Mouse (Mus musculus): ENCODE measurements at regions not wholly inside any gene's neighbourhood (a gene's known extent, or its start where the extent isn't known, plus 50 kb on each side); places are given as distances from the start of the nearest gene placed in this dataset.

DNA sequence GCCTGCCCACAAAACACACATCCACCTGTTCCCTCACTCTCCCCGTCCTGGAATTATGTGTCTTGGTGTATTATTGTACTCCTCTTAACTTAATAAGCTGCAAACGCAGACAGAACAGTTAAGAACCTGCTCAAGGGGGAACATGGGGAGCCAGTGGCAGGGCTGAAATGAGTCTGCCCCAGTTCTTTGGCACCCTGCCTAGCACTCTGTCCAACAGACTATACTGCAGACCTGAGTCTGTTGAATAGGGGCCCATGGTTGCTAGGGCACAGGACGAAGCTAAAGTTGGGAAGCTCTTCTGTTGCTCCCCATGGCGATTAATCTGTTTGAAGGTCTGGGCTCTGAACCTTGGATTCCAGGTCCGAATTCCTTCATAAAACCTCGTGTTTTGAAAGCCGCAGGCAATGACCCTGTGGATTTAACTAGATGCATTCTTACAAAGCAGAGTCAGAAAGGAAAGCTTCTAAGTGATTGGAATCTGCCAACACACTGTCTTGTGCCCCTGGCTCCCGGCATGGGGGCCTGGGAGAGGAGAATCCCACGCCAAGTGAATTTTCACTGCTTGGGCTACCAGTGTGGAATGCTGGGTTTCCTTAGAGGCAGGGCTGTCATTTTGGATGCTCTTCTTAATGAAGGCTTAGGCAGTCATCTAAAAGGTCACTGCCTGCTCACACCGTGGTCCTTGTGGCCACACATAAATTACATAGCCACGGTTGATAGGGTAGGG lies 479.3 kb downstream of the Nedd1 start:
- DNase-seq (ENCODE audit: low read depth, low spot score): no peak

DNA sequence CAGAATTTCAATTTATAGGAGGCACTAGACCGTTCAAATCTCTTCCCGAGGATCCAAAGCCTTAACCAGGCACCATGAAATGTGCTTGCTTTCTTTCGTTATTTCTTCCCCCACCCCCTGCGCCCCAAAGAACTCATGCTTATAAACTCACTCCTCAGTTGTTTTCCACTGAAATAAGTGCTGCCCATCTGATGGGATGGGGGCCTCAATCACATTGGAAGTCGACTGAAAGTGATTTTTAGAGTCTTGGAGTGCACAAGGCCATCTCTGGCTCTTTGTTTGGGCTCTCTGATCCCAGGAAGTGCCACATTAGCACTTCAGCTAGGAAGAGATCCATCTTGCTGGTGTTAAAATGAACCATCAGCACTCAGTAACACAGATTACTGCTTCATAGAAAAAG lies 484.3 kb downstream of the Nedd1 start:
- no peak for DNase-seq (ENCODE audit: low read depth, low spot score)

DNA sequence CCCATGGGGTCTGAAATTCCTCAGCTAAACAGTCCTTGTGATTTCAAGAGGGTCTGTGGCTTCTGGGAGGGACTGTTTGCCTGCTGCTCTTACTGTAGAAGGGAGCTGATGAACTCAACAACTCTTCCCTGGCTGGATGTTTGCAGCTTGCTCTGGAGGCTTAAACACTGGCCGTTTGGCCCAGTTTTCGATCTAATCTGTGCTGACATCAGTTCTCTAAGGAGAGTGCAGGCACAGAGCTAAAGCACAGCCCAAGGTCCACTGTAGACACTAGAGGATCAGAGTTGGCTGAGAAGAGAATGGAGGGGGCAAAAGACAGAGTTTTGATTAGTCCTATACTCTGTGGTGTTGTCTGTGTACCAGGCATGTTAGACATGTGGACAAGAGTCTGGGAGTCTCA lies 490.1 kb downstream of the Nedd1 start:
- no peak for DNase-seq (ENCODE audit: low read depth, low spot score)

DNA sequence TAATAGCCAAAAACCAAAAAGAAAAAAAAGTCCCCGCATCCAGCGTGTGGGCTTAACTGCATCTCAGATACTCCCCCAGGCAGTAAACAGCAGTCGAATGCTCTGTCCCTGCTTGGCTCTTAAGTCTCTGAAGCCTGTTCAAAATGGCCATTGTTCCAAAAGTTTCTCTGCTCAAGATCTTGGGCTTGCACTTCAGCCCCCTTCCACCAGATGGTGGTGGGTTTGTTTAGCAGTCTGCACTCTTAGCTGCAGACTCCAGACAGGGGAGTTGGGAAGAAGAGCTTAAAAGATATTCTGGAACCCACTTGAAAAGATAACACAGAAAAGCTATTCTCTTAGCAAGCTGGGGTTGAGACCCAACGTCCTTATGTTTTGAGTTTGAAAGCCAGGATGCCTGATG lies 496.4 kb downstream of the Nedd1 start:
- DNase-seq (ENCODE audit: low read depth, low spot score): no peak

- DNase-seq (ENCODE audit: low read depth, low spot score): no peak
Observed at GRCm38 (mm10) chr10:92225071-92225470, 497.1 kb downstream of the Nedd1 start.

GRCm38 (mm10) chr10:92219310-92219709 lies 502.9 kb downstream of the Nedd1 start:
- DNase-seq (ENCODE audit: low read depth, low spot score): no peak

DNA sequence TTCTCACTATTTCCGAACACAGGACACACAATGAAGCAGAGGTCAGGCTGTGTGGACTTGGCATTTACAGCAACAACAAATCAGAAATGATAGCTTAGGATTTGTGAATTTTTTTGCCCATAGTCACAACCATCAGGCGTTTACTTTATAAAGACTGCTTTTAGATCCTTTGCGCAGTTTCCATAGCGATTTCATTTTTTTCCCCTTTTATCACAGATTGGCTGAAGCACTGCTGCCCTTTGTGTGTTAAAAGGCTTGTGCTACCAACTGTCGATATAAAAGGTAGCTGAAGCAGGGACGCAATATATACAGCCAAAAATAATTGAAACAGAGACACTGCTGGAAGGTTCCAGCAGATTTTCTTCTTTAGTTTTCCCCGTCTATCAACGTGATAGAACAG lies 551.4 kb downstream of the Nedd1 start:
- no peak for DNase-seq (ENCODE audit: low read depth, low spot score)

DNA sequence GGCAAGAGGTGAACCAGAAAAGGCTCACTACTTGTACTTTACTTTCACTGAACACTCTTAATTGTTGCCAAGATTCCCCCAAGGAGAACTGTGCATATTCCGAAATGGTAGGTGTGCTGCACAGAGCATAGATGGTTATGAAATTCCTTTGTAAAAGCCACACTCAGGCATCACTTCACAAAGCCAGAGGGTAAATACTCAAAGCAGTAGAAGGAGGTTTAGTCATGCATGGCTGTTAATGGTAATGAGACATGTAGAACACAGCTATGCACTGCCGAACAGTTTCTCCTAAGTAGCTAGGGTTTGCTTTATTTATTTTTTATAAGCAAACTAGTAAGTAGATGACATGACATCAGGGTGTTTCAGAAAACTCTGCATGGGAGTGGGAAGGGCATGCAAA lies 556.2 kb downstream of the Nedd1 start:
- no peak for DNase-seq (ENCODE audit: low read depth, low spot score)

GRCm38 (mm10) chr10:92164991-92165390 lies 557.2 kb downstream of the Nedd1 start:
- no peak for DNase-seq (ENCODE audit: low read depth, low spot score)

- no peak for DNase-seq (ENCODE audit: low read depth, low spot score)
Observed at GRCm38 (mm10) chr10:92164648-92164960, 557.6 kb downstream of the Nedd1 start.

DNA sequence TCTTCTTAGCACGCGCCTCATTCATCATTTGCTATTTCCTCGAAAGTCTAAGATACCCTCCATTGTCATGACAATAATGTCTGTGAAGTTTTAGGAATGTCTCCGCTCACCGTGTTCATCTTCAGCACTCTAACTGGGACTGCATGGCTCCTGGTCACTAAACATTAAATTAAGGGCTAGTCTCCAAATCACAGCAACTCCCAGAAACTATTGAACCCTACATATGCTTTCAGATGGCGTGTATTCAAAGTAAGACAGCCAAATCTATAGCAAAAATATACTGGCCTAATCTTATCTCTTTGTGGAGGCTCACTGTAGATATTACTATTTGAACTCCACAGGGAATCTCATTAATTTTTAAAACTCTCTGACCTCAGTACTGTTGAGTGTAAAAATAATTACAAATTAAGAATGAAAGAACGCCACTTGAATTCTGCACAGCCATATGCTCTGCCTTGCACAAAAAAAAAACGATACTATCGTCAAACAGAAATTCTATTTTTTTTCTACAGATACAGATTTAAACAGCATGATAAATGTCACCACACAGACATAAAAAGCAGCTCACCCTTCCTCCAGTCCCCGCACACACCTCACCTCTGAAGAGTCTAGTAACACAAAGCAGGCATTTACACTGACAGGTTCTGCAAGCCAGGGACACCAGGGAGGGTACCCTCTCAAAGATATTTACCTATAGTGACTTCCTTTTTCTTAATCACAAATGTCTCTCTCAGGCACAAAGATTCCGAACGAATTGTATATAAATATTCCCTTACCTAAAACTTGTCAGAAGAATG lies 558.2 kb downstream of the Nedd1 start:
- DNase-seq (ENCODE audit: low read depth, low spot score): no peak

DNA sequence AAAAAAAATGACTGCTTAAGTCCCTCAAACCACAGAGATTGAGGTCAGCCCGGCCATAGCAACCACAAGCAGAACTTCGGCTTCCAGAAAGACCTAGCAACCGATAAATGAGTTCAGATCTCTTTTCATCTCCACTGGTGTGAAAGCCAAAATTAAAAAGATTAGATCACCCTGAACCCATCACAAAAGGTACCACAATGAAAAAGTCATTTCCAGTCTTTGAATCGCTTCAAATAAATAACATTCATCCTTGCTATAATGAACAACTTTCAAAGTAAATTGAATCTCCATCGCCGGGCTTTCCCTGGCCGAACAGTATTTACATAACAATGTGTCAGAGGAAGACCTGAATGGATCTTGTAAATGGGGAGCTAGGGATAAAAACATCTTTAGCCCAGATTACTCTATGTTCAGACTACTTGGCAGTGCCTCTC lies 559.1 kb downstream of the Nedd1 start:
- DNase-seq (ENCODE audit: low read depth, low spot score): no peak

DNA sequence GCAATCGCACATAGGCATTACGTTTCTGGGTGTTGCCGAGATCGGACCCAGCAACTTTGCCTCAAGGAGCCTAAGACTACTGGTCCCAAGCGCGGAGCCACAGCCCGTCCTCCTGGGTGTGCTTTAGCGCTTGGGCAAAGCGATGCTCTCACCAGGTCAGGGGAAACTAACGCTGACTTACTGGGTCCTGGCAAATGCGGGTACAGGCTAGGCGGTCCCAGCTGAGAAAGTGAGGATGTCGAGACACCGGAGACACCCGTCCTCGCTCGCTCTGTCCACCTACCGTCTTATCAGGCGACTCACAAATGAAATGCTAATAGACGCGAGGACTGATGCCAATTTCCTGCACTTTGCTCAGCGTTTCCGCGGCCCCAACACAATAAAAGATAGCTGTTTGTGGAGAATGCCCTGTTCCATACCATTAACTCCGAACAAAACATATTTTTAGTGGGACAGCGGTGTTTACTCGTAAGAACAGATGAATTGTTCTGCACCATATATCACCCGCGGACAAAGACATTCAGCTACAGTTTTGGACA lies 559.7 kb downstream of the Nedd1 start:
- no peak for DNase-seq (ENCODE audit: low read depth, low spot score)

DNA sequence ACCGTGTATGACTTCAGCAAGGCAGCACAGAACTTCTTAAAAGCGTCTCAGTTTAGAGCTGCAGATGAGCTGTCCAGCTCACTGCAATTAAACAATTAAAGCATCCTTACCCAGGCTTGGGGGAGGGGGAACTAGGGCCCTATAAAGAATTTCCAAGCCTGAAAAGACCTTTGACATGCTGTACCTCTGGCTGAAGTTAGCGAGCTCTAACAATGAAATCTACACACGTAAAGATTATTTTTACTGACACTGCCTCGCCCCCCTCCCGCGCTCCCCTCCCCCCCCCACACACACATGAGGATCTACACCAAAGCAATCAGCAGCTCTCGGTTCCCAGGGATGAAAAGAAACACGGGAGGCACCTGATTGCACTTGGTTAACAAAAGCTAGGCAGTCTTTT lies 560.7 kb downstream of the Nedd1 start:
- DNase-seq (ENCODE audit: low read depth, low spot score): no peak

- no peak for DNase-seq (ENCODE audit: low read depth, low spot score)
Observed at GRCm38 (mm10) chr10:92146263-92146662, 576.0 kb downstream of the Nedd1 start.

DNA sequence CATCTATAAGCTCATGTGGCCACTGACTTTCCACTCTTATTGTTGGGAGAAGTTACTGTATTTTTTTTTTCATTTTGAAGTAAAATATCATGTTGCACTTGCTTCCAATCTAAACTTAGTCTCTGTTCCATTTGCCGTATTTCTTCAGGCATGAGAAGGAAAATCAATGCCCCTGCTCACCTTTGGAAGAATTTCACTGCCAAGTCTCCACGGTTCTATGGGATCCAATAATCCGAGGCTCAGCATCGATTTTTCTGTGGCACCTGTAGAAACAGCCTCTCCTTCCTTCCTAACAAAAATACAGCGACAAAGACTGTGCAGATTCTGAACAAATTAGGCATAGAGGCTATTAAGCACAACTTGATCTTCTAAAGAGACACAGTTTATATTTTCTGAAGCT lies 586.7 kb downstream of the Nedd1 start:
- DNase-seq (ENCODE audit: low read depth, low spot score): no peak

GRCm38 (mm10) chr10:92112790-92113189 lies 609.4 kb downstream of the Nedd1 start:
- no peak for DNase-seq (ENCODE audit: low read depth, low spot score)

- no peak for DNase-seq (ENCODE audit: low read depth, low spot score)
Observed at GRCm38 (mm10) chr10:92106331-92106730, 615.9 kb downstream of the Nedd1 start.

DNA sequence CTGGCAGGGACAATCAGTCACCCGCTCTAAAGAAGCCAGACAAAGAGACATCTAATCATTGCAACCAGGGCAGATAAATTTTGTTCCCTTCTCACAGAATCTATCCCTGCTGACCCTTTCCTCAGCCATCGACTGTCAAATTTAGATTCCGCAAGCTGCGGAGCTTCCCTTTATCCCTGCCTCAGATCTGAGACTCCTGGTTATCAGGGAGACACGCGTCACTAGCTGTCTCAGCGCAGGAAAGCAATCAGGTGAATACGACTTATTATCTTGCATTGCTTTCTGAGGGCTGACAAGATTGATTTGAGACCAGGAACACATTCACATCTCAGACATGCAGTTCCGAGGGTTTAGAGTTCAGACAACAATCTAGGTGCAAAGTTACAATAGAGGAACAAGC lies 618.3 kb downstream of the Nedd1 start:
- DNase-seq (ENCODE audit: low read depth, low spot score): no peak

- DNase-seq (ENCODE audit: low read depth, low spot score): no peak
Observed at GRCm38 (mm10) chr10:92102755-92103154, 619.5 kb downstream of the Nedd1 start.

DNA sequence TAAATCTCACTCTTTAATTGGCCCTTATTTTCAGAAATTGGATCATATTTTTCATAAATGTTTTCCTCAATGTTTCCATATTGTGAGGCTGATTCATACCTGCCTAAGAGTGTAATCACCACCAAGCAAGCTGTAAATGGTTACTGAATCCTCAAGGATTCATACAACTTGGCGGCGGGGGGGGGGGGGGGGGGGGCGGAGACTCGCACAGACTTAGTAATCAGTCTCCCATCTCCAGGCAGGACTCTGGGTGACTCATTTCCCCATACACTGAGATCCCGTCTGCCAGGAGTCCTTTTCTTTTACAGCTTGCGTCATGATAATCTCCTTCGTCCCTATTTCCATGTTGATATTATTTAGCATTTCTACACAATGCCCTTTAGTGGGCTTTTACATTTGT lies 624.7 kb downstream of the Nedd1 start:
- DNase-seq (ENCODE audit: low read depth, low spot score): no peak

- no peak for DNase-seq (ENCODE audit: low read depth, low spot score)
Observed at GRCm38 (mm10) chr10:92097081-92097480, 625.1 kb downstream of the Nedd1 start.
